Mouse (Mus musculus): ENCODE measurements around the gene Lrmda. TPM values are rescaled to one million over a fixed set of nuclear protein-coding genes. Genes with fewer than 3 reads are reported as not detected.

Lrmda gene
- total RNA-seq, 2 experiments from 2014 or later: 3.7 to 3.9 TPM

- no peak for DNase-seq (ENCODE audit: low spot score in 2 of 2)
Measured at GRCm38 (mm10) chr14:22296655-22297239, 277.2 kb downstream of the Lrmda start.

GRCm38 (mm10) chr14:22306759-22307158 lies 287.2 kb downstream of the Lrmda start:
- DNase-seq (ENCODE audit: low spot score in 2 of 2): no peak

- no peak for DNase-seq (ENCODE audit: low spot score in 2 of 2)
Measured at GRCm38 (mm10) chr14:22308059-22308458, 288.5 kb downstream of the Lrmda start.

DNA sequence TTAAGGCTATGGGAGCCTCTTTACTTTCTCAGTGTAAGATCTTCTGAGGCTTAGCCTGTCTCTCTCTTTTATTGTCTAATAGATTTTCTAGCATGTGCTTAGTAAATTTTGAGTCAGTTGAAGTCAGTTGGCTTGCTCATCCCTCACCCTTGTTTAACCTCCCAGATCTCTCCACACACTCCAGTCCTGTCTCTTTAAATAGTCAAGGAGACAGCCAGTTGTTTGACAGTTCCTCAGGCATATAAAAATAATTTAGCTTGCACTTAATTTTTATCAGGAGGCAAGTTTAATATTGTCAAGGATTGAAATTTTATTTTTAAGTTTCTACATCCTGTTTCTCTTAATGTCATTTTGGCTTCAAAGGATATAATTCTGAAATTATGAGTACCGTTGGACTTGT lies 303.5 kb downstream of the Lrmda start:
- no peak for DNase-seq (ENCODE audit: low spot score in 2 of 2)

- no peak for DNase-seq (ENCODE audit: low spot score in 2 of 2)
Measured at GRCm38 (mm10) chr14:22323530-22324292, 304.2 kb downstream of the Lrmda start.

DNA sequence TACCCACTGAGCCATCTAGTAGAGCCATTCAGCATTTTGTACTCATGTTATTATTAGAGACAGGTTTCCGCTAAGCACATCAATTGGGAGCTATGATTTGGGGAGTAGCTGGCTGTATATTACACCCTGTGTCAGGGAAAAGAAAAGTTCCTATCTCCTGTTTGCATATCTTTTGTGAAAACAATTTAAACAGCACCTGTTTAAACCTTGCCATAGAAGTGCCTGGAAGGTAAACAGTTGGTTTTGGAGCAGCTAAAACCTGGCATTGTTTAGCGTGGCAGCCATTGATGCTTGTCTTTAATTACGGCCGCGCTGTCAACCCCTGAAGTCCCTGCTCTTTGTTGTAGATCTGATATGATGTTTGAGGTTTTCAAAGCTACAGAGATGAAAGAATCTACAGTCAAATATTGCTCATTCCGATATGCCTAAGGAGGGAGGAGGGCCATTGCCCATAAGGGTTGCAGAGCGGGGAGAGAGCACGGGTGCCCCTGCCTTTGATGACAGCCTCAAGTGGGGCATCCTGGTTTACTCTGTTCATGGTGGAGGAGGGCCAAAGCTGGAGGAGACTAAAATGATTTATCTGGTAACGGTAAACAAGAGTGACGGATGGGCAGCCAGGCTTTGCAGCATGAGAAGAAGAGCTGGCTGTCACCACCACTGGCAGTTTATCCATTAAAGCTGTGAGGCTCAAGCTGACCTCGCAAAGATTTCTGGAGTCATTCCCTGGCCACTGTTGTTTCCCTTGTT lies 306.9 kb downstream of the Lrmda start:
- no peak for DNase-seq (ENCODE audit: low spot score in 2 of 2)

DNA sequence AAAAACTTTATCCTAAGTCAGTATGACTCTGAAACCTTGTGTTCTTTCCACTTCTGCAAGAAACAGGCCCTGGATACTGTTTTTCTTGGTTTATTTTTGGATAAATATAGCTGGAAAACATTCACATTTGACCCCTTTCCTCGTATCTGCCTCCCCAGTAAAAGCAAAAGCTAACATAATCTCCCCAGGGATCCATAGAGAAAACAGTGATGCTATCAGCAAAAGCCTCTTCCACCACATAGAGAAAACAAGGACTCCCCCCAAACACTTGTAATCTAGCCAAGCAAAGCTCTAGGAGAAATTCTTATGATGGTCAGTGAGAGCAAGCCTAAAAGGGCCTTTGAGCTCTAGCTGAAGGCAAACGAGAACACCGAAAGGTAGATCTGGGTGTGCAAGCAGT lies 309.7 kb downstream of the Lrmda start:
- DNase-seq (ENCODE audit: low spot score in 2 of 2): no peak

DNA sequence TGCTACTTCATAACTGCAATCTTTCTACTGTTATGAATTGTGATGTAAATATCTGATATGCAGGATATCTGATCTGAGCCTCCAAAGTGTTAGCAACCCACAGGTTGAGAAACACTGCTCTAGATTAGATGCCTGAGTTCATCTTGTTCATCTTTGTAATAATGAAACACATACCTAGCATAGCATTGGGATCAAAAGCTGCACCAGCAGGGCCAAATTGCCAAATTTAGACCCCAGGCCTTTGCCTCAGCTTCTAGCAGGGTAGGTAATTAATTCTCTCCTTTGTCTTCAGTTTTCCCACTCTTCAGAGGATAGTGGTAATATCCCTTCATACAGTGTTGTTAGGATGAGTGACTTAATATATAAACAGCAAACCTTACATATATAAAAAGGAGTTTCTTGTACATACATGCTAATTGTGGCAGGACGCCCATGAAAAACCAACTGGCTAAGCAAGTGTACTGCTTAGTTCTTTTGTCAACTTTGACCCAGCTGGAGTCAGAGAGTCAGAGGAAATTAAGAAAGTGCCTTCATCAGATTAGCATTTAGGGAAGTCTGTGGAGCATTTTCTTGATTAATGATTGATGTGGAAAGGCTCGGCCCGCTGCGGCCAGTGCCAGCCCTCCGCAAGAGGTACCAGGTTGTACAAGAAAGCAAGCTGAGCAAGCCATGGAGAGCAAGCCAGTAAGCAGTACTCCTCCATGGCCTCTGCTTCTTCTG lies 315.7 kb downstream of the Lrmda start:
- no peak for DNase-seq (ENCODE audit: low spot score in 2 of 2)

DNA sequence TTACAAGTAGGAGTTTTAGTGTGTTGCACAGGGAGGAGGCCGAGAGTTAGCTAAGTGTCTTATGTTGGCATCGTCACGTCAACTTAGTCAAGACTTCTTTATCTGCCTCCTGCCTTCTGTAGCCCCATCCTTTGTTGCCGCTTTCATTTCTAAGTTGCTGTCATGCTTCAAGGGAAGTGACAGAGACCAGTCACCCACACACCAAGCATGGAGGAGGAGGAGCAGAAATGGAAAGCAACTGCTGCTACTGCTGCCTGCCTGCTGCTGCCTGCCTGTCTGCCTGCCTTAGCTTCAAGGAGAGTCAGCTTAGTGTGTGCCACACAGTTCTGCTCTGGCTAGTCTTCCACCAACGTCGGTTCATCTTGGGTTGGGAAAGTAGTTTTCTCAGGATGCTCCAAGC lies 319.7 kb downstream of the Lrmda start:
- no peak for DNase-seq (ENCODE audit: low spot score in 2 of 2)

DNA sequence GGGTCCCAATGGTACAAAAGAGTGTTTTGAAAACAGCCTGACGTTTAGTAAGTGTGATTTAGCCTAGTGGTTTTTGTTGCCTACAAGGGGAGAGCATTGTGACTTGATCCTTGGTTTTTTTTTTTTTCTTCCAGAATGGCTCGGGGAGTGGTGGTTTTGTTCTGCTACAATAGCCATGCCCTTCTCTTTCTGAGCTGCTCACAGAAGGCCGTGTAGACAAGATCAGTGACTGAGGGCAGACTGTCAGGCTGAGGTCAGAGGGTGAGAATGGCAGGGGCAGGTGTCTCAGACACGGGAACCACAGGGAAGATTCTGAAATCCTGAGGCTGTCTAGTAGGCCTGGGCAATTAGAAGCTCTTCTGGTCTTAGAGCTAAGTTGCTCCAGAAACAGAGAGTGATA lies 323.8 kb downstream of the Lrmda start:
- DNase-seq (ENCODE audit: low spot score in 2 of 2): no peak

DNA sequence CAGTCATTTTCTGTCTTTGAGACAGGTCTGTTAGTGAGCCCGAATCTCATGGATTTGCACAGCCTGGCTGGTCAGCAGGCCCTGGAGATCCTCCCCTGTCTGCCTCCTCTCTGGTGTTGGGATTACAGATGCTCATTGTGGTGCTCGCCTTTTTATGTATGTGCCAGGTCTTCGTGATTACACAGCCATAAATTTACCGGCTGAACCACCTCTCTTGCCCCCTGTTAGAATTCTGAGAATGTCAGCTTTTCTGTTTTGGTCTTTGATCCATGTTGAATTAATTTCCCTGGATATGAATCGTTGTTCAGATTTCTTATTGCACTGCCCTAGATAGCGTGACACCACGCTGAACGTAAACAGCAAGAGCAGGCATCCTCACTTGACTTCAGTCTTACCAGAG lies 325.7 kb downstream of the Lrmda start:
- no peak for DNase-seq (ENCODE audit: low spot score in 2 of 2)

DNA sequence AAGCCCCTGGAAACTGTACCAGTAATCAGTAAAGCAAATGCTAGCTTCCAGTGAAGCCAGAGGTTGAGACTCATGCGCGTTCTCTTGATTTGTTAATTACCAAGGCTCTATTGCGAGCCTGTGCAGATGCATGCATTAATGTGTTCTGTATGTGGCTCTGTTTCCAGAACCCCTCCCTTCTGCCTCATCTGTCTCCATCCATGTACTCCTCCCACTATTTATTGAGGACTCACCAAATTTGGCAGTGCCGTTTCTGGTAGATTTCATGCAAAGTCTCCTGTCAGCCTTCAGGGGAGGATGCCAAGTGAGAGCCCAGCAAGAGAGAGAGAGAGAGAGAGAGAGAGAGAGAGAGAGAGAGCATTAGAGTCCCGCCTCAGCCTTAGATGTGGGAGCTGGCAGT lies 334.1 kb downstream of the Lrmda start:
- DNase-seq (ENCODE audit: low spot score in 2 of 2): no peak

DNA sequence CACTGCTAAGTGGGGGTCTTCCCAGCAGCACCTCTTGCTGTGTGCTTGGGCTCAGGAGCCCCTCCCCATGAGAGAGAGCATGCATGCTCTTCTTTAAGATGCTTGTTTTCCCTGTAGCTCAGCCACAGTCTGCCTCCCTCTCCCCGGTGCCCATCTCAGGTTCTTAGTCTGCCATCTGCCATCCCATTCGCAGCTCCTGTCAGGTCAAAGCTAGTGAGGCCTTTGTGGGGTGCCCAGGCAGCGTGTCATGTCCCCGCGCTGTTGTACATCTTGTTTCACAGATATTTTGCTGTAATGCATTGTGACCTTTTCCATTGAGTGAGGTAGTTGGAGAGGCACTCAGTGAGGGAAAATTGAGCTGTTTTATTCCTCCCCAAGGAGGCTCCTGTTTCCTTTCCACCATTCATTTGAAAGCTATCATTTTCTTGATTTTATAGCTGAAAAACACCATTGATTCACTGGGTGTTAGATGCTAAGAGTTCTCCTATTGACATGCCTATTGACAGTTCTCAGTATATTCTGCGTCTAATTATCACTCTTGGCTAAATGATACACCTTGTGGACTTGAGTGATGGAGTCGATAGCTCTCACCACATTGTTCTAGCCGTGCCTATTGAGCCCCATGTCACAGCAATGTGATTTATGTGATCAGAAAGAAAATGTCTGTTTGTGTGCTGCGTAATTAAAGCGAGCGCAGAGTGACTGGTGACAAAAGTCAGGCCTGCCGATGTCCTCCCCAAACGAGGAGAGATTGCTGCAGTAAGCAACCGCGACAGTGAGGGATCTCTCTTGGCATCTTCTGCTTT lies 335.5 kb downstream of the Lrmda start:
- no peak for DNase-seq (ENCODE audit: low spot score in 2 of 2)

DNA sequence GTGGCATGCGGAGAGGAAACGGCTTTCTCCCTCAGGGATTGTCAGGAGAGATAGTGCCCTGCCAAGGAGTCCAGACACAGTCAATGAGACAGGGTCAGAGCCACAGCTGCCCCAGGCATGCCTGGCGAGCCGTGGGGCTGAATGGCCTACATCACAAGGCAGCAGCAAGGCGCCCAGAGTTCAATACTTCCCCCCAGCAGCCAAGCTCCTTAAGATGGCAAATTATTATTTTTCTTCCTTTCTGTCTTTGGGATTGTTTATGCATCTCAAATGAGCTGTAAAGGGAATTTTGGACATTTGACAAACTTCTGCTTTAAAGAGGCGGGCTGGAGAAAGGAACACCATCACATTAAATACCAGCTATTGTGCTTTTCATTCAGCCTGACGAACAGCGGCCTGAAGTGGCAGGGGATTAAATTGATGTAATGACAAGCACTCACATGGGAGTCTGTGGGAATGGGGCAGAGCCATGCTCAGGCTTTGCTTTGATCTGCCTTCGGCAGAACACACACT lies 338.5 kb downstream of the Lrmda start:
- DNase-seq (ENCODE audit: low spot score in 2 of 2): no peak

DNA sequence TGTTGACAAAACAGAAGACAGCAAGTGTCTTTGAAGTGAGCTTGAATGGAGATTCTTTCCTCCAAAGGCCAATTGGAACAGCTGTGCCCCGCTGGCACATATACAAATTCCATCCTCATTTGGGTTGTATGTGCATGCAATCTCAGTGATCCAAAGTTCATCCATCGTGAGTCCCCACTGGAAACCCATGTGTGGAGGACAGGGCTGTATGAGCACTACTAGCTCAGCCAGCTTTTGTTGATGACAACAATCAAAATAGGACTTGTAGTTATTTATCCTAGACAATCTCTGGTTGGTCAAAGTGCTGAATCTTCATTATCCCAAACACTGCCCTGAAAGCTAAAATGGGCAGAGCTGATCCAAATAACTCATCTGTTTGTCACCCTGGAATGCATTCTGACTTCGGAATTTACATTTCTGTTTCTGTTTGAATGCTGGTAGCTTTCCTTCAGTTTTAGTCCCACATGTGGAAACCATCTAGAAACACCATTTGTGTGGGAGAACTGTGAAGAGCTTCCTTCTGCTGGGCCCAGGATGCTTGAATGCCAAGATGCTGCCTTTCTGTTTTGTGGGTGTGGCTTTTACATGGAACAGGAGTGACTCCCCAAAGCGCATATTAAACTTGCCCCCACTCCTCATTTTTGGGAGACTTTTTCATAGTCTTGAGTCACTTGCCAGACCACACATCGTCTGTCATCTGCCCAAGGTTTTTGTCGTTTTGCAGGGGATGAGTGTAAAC lies 344.7 kb downstream of the Lrmda start:
- DNase-seq (ENCODE audit: low spot score in 2 of 2): no peak

GRCm38 (mm10) chr14:22364771-22365355 lies 345.4 kb downstream of the Lrmda start:
- DNase-seq (ENCODE audit: low spot score in 2 of 2): no peak

DNA sequence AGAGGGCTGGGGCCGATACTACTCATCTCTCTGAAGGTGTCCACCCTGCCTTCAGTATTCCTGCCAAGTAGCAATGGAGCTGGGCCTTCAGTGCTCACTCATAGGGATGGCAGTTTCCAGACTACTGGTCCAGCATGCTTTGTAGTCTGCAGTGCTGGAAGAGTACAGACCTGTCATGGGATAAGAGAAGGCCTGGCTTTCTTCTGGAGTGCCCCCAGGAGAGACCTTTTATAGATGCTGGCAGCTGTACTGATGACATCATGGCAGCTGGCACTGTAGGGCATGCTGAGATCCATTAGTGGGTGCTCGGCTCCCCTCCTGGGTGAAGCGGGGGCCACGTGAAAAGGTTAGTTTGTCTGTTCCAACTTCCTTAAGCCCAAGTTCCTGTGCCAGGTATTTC lies 348.1 kb downstream of the Lrmda start:
- DNase-seq (ENCODE audit: low spot score in 2 of 2): no peak

DNA sequence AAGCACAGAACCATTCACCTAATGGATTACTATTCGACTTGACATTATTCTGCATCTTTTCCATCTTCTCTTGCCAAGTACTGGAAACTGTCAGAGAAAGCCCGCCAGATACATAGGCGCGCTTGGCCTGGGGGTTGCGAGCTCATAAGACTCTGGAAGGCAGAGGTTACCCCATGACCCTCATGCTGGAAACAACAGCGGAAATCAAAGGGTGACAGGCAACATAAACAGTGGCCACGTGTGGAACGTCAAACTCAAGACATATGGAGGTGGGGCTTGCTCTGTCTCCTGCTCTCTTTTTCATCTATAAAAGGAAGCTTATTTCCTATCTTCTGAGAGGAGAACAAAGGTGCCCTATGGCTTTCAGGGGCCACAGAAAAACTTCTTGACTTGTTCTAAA lies 351.6 kb downstream of the Lrmda start:
- no peak for DNase-seq (ENCODE audit: low spot score in 2 of 2)

DNA sequence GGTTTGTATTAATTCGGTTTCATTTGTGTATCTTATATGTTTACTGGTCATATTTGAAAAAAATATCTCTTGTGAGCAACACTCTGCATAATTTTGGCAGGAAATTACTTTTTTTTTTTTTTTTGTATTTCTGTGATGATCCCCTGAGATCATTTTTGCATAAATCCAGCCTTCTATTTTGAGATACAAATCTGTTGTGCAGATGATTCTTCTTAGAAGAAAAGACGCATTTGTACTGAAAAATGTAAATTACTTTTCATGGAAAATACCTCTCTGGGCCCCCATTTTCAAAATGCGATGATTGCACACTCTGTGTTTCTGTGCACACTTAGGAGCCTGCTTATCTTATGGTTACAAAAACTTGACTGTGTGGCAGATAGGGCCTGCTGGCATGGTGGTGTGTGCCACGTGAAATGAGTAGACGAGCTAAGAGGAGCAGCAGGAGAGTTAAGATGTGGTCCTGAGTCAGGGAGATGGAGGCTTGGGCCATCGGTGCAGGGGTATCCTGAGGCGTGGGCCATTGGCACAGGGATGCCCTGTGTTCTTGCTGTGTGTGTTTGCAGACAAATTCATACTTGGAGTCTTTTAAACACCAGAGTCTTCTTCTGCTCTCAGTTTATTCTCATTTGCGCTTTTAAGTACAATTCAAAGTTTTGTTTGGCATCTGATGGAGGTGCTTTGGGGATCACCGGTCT lies 353.3 kb downstream of the Lrmda start:
- no peak for DNase-seq (ENCODE audit: low spot score in 2 of 2)

All from adrenal gland, postnatal 4 days (tissue).